Mouse (Mus musculus): ENCODE results near the gene Ypel2. TPM values are rescaled to one million over a fixed set of nuclear protein-coding genes. Genes with fewer than 3 reads are reported as not detected.
"Not testable (repeated sequence)": the region's sequence is repeated elsewhere in the genome, so short reads cannot be mapped to it uniquely, and the experiment has no call there.

Ypel2 gene
- 2.9 and 3.1 TPM in 2 replicates for polyA plus RNA-seq (2014; fragmentation: Nextera tagmentation; extraction: Ambion mirVana)

GRCm38 (mm10) chr11:86993041-86994037, at the start of gene Ypel2:
Gene Ypel2 (minus strand): TSS chr11:86993707.
- Histone ChIP-seq H3K4me2 (ENCODE audit: low read depth, low read length) (peak within 1 kb of the TSS; percentile 71), H3K27me3 (ENCODE audit: control insufficient read depth, insufficient read depth, low read length) (no peaks in the 10 kb centered on the region), H3K9ac (replicated peaks; ENCODE audit: low read depth, low read length) (peak within 1 kb of the TSS; percentile 68), H3K36me3 (ENCODE audit: control insufficient read depth, insufficient read depth, low read length) (no peaks in the 10 kb centered on the region), H3K27ac (ENCODE audit: low read depth, low read length) (peak within 1 kb of the TSS; percentile 83), H3K9me3 (ENCODE audit: control insufficient read depth, low read length) (no peaks in the 10 kb centered on the region), H3K4me3 (ENCODE audit: low read depth, low read length) (peak within 1 kb of the TSS; percentile 90), H3K4me1 (ENCODE audit: control insufficient read depth, insufficient read depth, low read length) (peaks cover 17% of the 10 kb centered on the region; the same call in 1 of the 2 replicates)
- peak; percentile 100 for ATAC-seq (ENCODE audit: low read depth)
- WGBS = under 1% methylated on average over 91 of the region's 96 CpGs

- Histone ChIP-seq H3K4me3 (ENCODE audit: low read depth, low read length) (no peak overlapping the region), H3K36me3 (ENCODE audit: control insufficient read depth, insufficient read depth, low read length) (peaks cover 49% of the 10 kb centered on the region), H3K4me1 (ENCODE audit: control insufficient read depth, insufficient read depth, low read length) (no peaks in the 10 kb centered on the region), H3K4me2 (ENCODE audit: low read depth, low read length) (no peak overlapping the region), H3K9ac (replicated peaks; ENCODE audit: low read depth, low read length) (no peak overlapping the region), H3K9me3 (ENCODE audit: control insufficient read depth, low read length) (no peaks in the 10 kb centered on the region), H3K27me3 (ENCODE audit: control insufficient read depth, insufficient read depth, low read length) (no peaks in the 10 kb centered on the region), H3K27ac (ENCODE audit: low read depth, low read length) (no peak overlapping the region)
- no peak for ATAC-seq (ENCODE audit: low read depth)
- 91% methylated on average over 3 of the region's 3 CpGs for WGBS
These were observed 49.5 kb upstream of the Ypel2 start for GRCm38 (mm10) chr11:87043052-87043451.

DNA sequence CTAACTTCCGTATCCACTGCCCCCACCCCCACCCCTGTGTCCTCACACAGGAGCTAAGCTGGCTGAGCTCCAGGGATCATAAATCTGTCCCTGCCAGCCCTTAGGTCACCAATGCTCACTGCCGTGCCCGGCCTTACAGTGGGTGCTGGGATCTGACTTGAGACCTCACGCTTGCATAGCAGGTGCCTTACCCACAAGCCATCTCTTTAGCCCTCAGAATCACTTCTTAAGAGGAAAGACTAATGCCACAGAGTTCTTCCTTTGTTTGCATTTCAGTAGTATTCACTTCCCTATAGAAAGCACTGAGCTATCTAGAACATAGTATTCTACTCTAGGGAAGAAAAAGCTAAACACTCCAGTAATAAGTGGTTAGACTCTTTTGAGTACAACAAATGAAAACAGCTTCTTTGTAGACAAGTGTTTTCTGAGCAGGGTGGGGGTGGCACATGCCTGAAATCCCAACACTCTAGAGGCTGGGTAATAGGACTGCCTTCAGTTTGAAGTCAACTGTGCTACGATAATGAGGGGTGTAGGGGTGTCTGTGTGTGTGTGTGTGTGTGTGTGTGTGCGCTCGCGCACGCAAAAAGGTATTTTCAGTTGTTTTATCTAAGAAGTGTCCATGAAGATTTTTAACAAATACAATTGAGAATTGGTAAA, 45.9 kb upstream of the Ypel2 start:
- 61% methylated on average over 9 of the region's 9 CpGs for WGBS
- Histone ChIP-seq H3K9ac (replicated peaks; ENCODE audit: low read depth, low read length) (no peak overlapping the region), H3K4me3 (ENCODE audit: low read depth, low read length) (no peak overlapping the region), H3K36me3 (ENCODE audit: control insufficient read depth, insufficient read depth, low read length) (peaks cover 52% of the 10 kb centered on the region), H3K4me2 (ENCODE audit: low read depth, low read length) (no peak overlapping the region), H3K4me1 (ENCODE audit: control insufficient read depth, insufficient read depth, low read length) (no peaks in the 10 kb centered on the region), H3K27me3 (ENCODE audit: control insufficient read depth, insufficient read depth, low read length) (no peaks in the 10 kb centered on the region), H3K9me3 (ENCODE audit: control insufficient read depth, low read length) (no peaks in the 10 kb centered on the region), H3K27ac (ENCODE audit: low read depth, low read length) (no peak overlapping the region)
- no peak for ATAC-seq (ENCODE audit: low read depth)

DNA sequence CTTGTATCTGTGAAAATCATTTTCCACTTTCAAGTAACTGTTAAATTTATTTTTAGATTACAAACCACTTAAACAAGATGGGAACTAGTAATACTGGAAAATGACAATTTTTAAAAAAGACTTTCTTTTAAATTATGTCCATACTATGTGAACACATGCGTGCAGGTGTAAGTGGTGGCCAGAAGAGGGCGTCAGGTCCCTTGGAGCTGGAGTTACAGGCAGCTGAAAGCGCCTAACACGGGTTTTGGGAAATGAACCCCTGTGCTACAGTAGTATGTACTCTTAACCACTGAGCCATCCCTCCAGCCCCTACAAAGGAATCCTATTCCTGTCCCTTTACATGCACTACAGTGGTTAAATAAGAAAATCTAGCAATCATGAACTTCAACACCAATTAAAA, 42.7 kb upstream of the Ypel2 start:
- Histone ChIP-seq H3K27ac (ENCODE audit: low read depth, low read length) (no peak overlapping the region), H3K4me3 (ENCODE audit: low read depth, low read length) (no peak overlapping the region), H3K36me3 (ENCODE audit: control insufficient read depth, insufficient read depth, low read length) (peaks cover 50% of the 10 kb centered on the region), H3K9ac (replicated peaks; ENCODE audit: low read depth, low read length) (no peak overlapping the region), H3K27me3 (ENCODE audit: control insufficient read depth, insufficient read depth, low read length) (no peaks in the 10 kb centered on the region), H3K9me3 (ENCODE audit: control insufficient read depth, low read length) (no peaks in the 10 kb centered on the region), H3K4me1 (ENCODE audit: control insufficient read depth, insufficient read depth, low read length) (no peaks in the 10 kb centered on the region), H3K4me2 (ENCODE audit: low read depth, low read length) (no peak overlapping the region)
- no peak for ATAC-seq (ENCODE audit: low read depth)
- WGBS = 72% methylated on average over 4 of the region's 4 CpGs

DNA sequence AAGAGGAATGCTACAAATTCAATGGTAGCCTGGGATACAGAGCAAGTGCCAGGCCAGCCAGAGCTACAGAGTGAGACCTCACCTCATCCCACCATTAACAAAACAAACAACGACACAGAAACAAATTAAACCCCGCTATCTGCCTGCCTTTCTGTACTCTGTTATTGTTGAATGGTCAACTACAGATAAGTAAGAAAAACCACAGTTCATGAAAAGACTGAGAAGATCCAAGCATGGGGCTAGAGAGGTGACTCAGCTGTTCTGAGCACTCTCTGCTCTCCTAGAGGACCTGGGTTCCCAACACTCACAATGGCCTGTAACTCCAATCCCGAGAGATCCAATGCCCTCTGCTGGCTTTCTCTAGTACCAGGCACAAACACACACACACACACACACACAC, 34.7 kb upstream of the Ypel2 start:
- no peaks in the 10 kb centered on the region for H3K9me3 ChIP-seq (ENCODE audit: control insufficient read depth, low read length)
- no peak overlapping the region for H3K27ac ChIP-seq (ENCODE audit: low read depth, low read length)
- WGBS = 89% methylated on average over 3 of the region's 3 CpGs
- no peak overlapping the region for H3K4me2 ChIP-seq (ENCODE audit: low read depth, low read length)
- H3K36me3 ChIP-seq (ENCODE audit: control insufficient read depth, insufficient read depth, low read length) = peaks cover 3% of the 10 kb centered on the region; the same call in 1 of the 2 replicates
- H3K27me3 ChIP-seq (ENCODE audit: control insufficient read depth, insufficient read depth, low read length) = no peaks in the 10 kb centered on the region
- H3K4me1 ChIP-seq (ENCODE audit: control insufficient read depth, insufficient read depth, low read length) = no peaks in the 10 kb centered on the region
- no peak overlapping the region for H3K9ac ChIP-seq (replicated peaks; ENCODE audit: low read depth, low read length)
- no peak for ATAC-seq (ENCODE audit: low read depth)
- H3K4me3 ChIP-seq (ENCODE audit: low read depth, low read length) = no peak overlapping the region

DNA sequence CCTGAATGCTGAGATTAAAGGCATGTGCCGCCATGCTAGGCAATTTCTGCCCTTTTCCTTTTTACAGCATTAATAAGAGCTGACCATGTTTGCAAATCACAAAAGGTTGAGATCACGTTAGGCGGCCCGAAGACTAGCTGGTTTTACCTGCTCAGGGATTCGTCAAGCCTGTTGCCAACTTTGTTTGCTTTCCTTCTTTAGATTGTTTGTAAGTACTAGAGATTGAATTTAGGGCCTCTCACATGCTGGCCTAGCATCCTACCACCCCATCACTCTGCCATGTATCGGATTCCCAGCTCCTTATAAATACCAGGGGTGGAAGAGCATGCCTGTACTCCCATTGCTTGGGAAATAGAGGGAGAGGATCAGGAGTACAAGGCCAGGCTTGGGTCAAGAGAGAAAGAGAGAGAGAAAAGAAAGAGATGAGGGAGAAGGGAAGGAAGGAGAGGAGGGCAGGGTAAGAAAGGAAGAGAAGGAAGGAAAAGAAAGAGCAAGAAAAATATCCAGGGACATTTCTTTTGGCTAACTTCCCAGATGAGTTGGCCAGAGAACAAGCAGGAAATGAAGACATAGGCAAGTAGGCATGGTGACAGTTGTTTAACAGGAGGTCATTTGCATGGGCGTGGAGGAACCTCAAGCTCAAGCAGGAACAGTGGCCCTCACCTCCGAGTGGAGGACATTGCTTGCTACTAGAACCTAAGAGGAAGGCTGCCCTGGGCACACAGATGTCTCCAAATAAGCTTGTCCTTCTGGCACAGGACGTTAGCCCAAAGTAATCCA, 32.8 kb upstream of the Ypel2 start:
- 84% methylated on average over 9 of the region's 9 CpGs for WGBS
- no peaks in the 10 kb centered on the region for H3K9me3 ChIP-seq (ENCODE audit: control insufficient read depth, low read length)
- H3K4me2 ChIP-seq (ENCODE audit: low read depth, low read length) = no peak overlapping the region
- H3K4me1 ChIP-seq (ENCODE audit: control insufficient read depth, insufficient read depth, low read length) = no peaks in the 10 kb centered on the region
- no peak overlapping the region for H3K4me3 ChIP-seq (ENCODE audit: low read depth, low read length)
- no peak overlapping the region for H3K27ac ChIP-seq (ENCODE audit: low read depth, low read length)
- no peaks in the 10 kb centered on the region for H3K36me3 ChIP-seq (ENCODE audit: control insufficient read depth, insufficient read depth, low read length)
- no peak overlapping the region for H3K9ac ChIP-seq (replicated peaks; ENCODE audit: low read depth, low read length)
- no peaks in the 10 kb centered on the region for H3K27me3 ChIP-seq (ENCODE audit: control insufficient read depth, insufficient read depth, low read length)
- no peak for ATAC-seq (ENCODE audit: low read depth)

DNA sequence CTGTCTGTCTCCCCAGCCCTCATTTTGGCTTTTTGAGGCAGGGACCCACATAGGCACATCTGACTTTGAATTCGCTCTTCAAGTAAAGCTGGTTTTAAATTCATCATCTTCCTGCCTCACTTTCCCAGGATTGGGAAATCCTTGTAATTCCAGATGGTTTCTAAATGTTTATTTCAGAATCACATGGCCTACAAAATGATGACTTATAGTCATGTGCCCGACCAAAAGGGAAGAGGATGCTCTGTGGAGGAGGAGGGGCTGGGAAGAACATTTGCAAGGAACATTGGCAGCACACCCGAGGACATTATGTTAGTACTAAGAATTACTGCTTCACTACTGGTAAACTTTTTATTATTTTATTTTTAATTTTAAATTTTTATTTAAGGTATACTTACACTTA, 31.8 kb upstream of the Ypel2 start:
- Histone ChIP-seq H3K4me1 (ENCODE audit: control insufficient read depth, insufficient read depth, low read length) (no peaks in the 10 kb centered on the region), H3K27me3 (ENCODE audit: control insufficient read depth, insufficient read depth, low read length) (no peaks in the 10 kb centered on the region), H3K4me2 (ENCODE audit: low read depth, low read length) (no peak overlapping the region), H3K9me3 (ENCODE audit: control insufficient read depth, low read length) (no peaks in the 10 kb centered on the region), H3K4me3 (ENCODE audit: low read depth, low read length) (no peak overlapping the region), H3K36me3 (ENCODE audit: control insufficient read depth, insufficient read depth, low read length) (no peaks in the 10 kb centered on the region), H3K9ac (replicated peaks; ENCODE audit: low read depth, low read length) (no peak overlapping the region), H3K27ac (ENCODE audit: low read depth, low read length) (no peak overlapping the region)
- no peak for ATAC-seq (ENCODE audit: low read depth)
- 81% methylated on average over 3 of the region's 3 CpGs for WGBS

- WGBS = 61% methylated on average over 6 of the region's 8 CpGs
- not testable (repeated sequence) for H3K27me3 ChIP-seq (ENCODE audit: control insufficient read depth, insufficient read depth, low read length); H3K4me2 ChIP-seq (ENCODE audit: low read depth, low read length); H3K27ac ChIP-seq (ENCODE audit: low read depth, low read length); H3K9me3 ChIP-seq (ENCODE audit: control insufficient read depth, low read length); H3K9ac ChIP-seq (replicated peaks; ENCODE audit: low read depth, low read length); ATAC-seq (ENCODE audit: low read depth); H3K4me1 ChIP-seq (ENCODE audit: control insufficient read depth, insufficient read depth, low read length); H3K4me3 ChIP-seq (ENCODE audit: low read depth, low read length); H3K36me3 ChIP-seq (ENCODE audit: control insufficient read depth, insufficient read depth, low read length)
These were observed 29.7 kb upstream of the Ypel2 start for GRCm38 (mm10) chr11:87023240-87023639.

Measured in neural tube, embryonic 14.5 days (tissue).